Mouse (Mus musculus) B cell, adult 2 months (primary cell): ENCODE results near the gene Rad18.

ENCODE experiments used
- DNase-seq, 2 experiments: peaks; one replicate each; pipeline ENCODE4 v3.0.0; 2022

Rad18 gene

GRCm38 (mm10) chr6:112632071-112632470, 64.4 kb downstream of the Rad18 start:
- no peak for DNase-seq

GRCm38 (mm10) chr6:112630291-112630690, 66.2 kb downstream of the Rad18 start:
- DNase-seq = no peak

- no peak for DNase-seq
These were observed 68.2 kb downstream of the Rad18 start for GRCm38 (mm10) chr6:112628301-112628700.

- no peak for DNase-seq
These were observed 74.2 kb downstream of the Rad18 start for GRCm38 (mm10) chr6:112622321-112622720.

- DNase-seq = no peak
These were observed 76.5 kb downstream of the Rad18 start for GRCm38 (mm10) chr6:112620027-112620426.

GRCm38 (mm10) chr6:112617728-112618318, 78.7 kb downstream of the Rad18 start:
- no peak for DNase-seq

GRCm38 (mm10) chr6:112609027-112609426, 87.5 kb downstream of the Rad18 start:
- DNase-seq = no peak

GRCm38 (mm10) chr6:112603866-112604265, 92.6 kb downstream of the Rad18 start:
- no peak for DNase-seq

GRCm38 (mm10) chr6:112594971-112595370, 101.5 kb downstream of the Rad18 start:
- DNase-seq = no peak

GRCm38 (mm10) chr6:112587912-112588311, 108.6 kb downstream of the Rad18 start:
- no peak for DNase-seq

- no peak for DNase-seq
These were observed 109.5 kb downstream of the Rad18 start for GRCm38 (mm10) chr6:112586999-112587398.

GRCm38 (mm10) chr6:112584961-112585360, 111.5 kb downstream of the Rad18 start:
- no peak for DNase-seq

GRCm38 (mm10) chr6:112582022-112582421, 114.5 kb downstream of the Rad18 start:
- DNase-seq = no peak

GRCm38 (mm10) chr6:112577198-112577597, 119.3 kb downstream of the Rad18 start:
- DNase-seq = no peak

GRCm38 (mm10) chr6:112574558-112574957, 121.9 kb downstream of the Rad18 start:
- no peak for DNase-seq

- no peak for DNase-seq
These were observed 126.1 kb downstream of the Rad18 start for GRCm38 (mm10) chr6:112570413-112570812.
